Mouse (Mus musculus) forebrain, embryonic 10.5 days (tissue): Measurements from ENCODE around the gene Traf7. TPM values are rescaled to one million over a fixed set of nuclear protein-coding genes. Genes with fewer than 3 reads are reported as not detected.

Source experiments
- DNase-seq: peaks from one replicate; pipeline ENCODE4 v3.0.0-alpha.2; 2017; ENCODE audit warnings: low spot score; ENCODE audit errors: extremely low spot score
- H3K27ac ChIP-seq: fragments of 300-500 bp; sonication (generic); 2 replicates; pipeline ENCODE4 v1.5.1; 2016; ENCODE audit warnings: mild to moderate bottlenecking
- H3K27me3 ChIP-seq: fragments of 300-500 bp; sonication (generic); 2 replicates; pipeline ENCODE4 v1.6.1; 2016; ENCODE audit warnings: mild to moderate bottlenecking; ENCODE audit not compliant: poor library complexity, severe bottlenecking
- H3K36me3 ChIP-seq: fragments of 300-500 bp; sonication (generic); replicated peaks from 2 replicates; pipeline ENCODE4 v1.6.1; 2016; ENCODE audit warnings: mild to moderate bottlenecking, moderate library complexity
- H3K4me1 ChIP-seq: fragments of 300-500 bp; sonication (generic); 2 replicates; pipeline ENCODE4 v1.6.1; 2016
- H3K4me3 ChIP-seq: fragments of 300-500 bp; sonication (generic); 2 replicates; pipeline ENCODE4 v1.5.1; 2016; ENCODE audit warnings: mild to moderate bottlenecking, moderate library complexity
- H3K9me3 ChIP-seq: fragments of 300-500 bp; sonication (generic); 2 replicates; pipeline ENCODE4 v1.6.1; 2016; ENCODE audit warnings: mild to moderate bottlenecking, moderate library complexity
- WGBS: fragments of 180-500 bp; shearing (Covaris S2); methylation state at CpG from one replicate; pipeline ENCODE4 v1.1.7; 2016; 5-methylcytosine and 5-hydroxymethylcytosine counted together
- polyA plus RNA-seq: library from polyadenylated mRNA; unstranded; fragments of >200 nt; fragmentation: Nextera tagmentation; extraction: Ambion mirVana; gene quantifications from 2 replicates; pipeline ENCODE4 v1.2.1, GENCODE M21; 2016

Traf7 gene
- 128 and 132 TPM in 2 replicates for polyA plus RNA-seq

- WGBS: under 1% methylated on average over 40 of the region's 40 CpGs
- Histone ChIP-seq H3K36me3 (peaks cover 52% of the 10 kb centered on the region), H3K4me1 (peaks cover 64% of the 10 kb centered on the region)
Measured at GRCm38 (mm10) chr17:24527723-24528559, at the start of gene Traf7. Gene Traf7 (minus strand): TSS chr17:24527938.

GRCm38 (mm10) chr17:24573811-24574210 is 46.1 kb upstream of the Traf7 start:
- no peak for DNase-seq
- no peak overlapping the region for H3K27ac ChIP-seq
- WGBS: 95% methylated on average over 9 of the region's 9 CpGs
- no peaks in the 10 kb centered on the region for H3K9me3 ChIP-seq
- H3K4me3 ChIP-seq: no peak overlapping the region
- no peaks in the 10 kb centered on the region for H3K4me1 ChIP-seq
- H3K27me3 ChIP-seq: no peaks in the 10 kb centered on the region
- peaks cover 97% of the 10 kb centered on the region for H3K36me3 ChIP-seq

More at GRCm38 (mm10) chr17:24527723-24528559, at the start of gene Traf7:
- H3K27ac ChIP-seq: peak within 1 kb of the TSS; percentile 92
- H3K9me3 ChIP-seq: no peaks in the 10 kb centered on the region
- peak within 1 kb of the TSS; percentile 83 for H3K4me3 ChIP-seq
- no peaks in the 10 kb centered on the region for H3K27me3 ChIP-seq
- peak; percentile 92 for DNase-seq

- Histone ChIP-seq H3K4me3 (no peak overlapping the region), H3K9me3 (no peaks in the 10 kb centered on the region), H3K4me1 (no peaks in the 10 kb centered on the region), H3K27ac (no peak overlapping the region), H3K27me3 (no peaks in the 10 kb centered on the region), H3K36me3 (peaks cover 95% of the 10 kb centered on the region)
- DNase-seq: no peak
- 93% methylated on average over 12 of the region's 12 CpGs for WGBS
Measured at GRCm38 (mm10) chr17:24572651-24573245, 45.0 kb upstream of the Traf7 start.

- Histone ChIP-seq H3K9me3 (no peaks in the 10 kb centered on the region), H3K27me3 (no peaks in the 10 kb centered on the region), H3K4me1 (no peaks in the 10 kb centered on the region), H3K27ac (no peak overlapping the region), H3K36me3 (peaks cover 94% of the 10 kb centered on the region), H3K4me3 (no peak overlapping the region)
- no peak for DNase-seq
- 95% methylated on average over 4 of the region's 4 CpGs for WGBS
Measured at GRCm38 (mm10) chr17:24569837-24570236, 42.1 kb upstream of the Traf7 start.

- Histone ChIP-seq H3K36me3 (peaks cover 74% of the 10 kb centered on the region), H3K27me3 (no peaks in the 10 kb centered on the region), H3K4me1 (0 out of 2 replicates have a peak, but pooled peaks cover 5% of the 10 kb centered on the region), H3K9me3 (no peaks in the 10 kb centered on the region), H3K4me3 (no peak overlapping the region), H3K27ac (no peak overlapping the region)
- 87% methylated on average over 8 of the region's 8 CpGs for WGBS
- DNase-seq: no peak
Measured at GRCm38 (mm10) chr17:24567034-24567779, 39.5 kb upstream of the Traf7 start.

- H3K27me3 ChIP-seq: no peaks in the 10 kb centered on the region
- no peak overlapping the region for H3K27ac ChIP-seq
- H3K4me3 ChIP-seq: no peak overlapping the region
- 0 out of 2 replicates have a peak, but pooled peaks cover 5% of the 10 kb centered on the region for H3K4me1 ChIP-seq
- DNase-seq: no peak
- 78% methylated on average over 3 of the region's 3 CpGs for WGBS
- H3K36me3 ChIP-seq: peaks cover 60% of the 10 kb centered on the region
- no peaks in the 10 kb centered on the region for H3K9me3 ChIP-seq
Measured at GRCm38 (mm10) chr17:24565792-24566191, 38.1 kb upstream of the Traf7 start.

GRCm38 (mm10) chr17:24565092-24565491 is 37.4 kb upstream of the Traf7 start:
- 88% methylated on average over 3 of the region's 3 CpGs for WGBS

GRCm38 (mm10) chr17:24564422-24564821 is 36.7 kb upstream of the Traf7 start:
- DNase-seq: no peak
- no peaks in the 10 kb centered on the region for H3K9me3 ChIP-seq
- no peak overlapping the region for H3K4me3 ChIP-seq
- H3K27ac ChIP-seq: no peak overlapping the region
- peaks cover 7% of the 10 kb centered on the region for H3K4me1 ChIP-seq
- peaks cover 54% of the 10 kb centered on the region for H3K36me3 ChIP-seq
- H3K27me3 ChIP-seq: no peaks in the 10 kb centered on the region
- 90% methylated on average over 4 of the region's 4 CpGs for WGBS

More at GRCm38 (mm10) chr17:24565092-24565491, 37.4 kb upstream of the Traf7 start:
- Histone ChIP-seq H3K4me1 (0 out of 2 replicates have a peak, but pooled peaks cover 5% of the 10 kb centered on the region), H3K27ac (no peak overlapping the region), H3K4me3 (no peak overlapping the region), H3K27me3 (no peaks in the 10 kb centered on the region), H3K36me3 (peaks cover 60% of the 10 kb centered on the region), H3K9me3 (no peaks in the 10 kb centered on the region)
- no peak for DNase-seq

GRCm38 (mm10) chr17:24563638-24564037 is 35.9 kb upstream of the Traf7 start:
- Histone ChIP-seq H3K27ac (no peak overlapping the region), H3K36me3 (peaks cover 46% of the 10 kb centered on the region), H3K9me3 (no peaks in the 10 kb centered on the region), H3K27me3 (no peaks in the 10 kb centered on the region), H3K4me1 (peaks cover 15% of the 10 kb centered on the region), H3K4me3 (no peak overlapping the region)
- no peak for DNase-seq
- WGBS: 90% methylated on average over 5 of the region's 5 CpGs

- DNase-seq: no peak
- no peak overlapping the region for H3K27ac ChIP-seq
- 96% methylated on average over 2 of the region's 2 CpGs for WGBS
- H3K9me3 ChIP-seq: no peaks in the 10 kb centered on the region
- peaks cover 34% of the 10 kb centered on the region for H3K36me3 ChIP-seq
- H3K4me1 ChIP-seq: peaks cover 34% of the 10 kb centered on the region
- H3K4me3 ChIP-seq: no peak overlapping the region
- no peaks in the 10 kb centered on the region for H3K27me3 ChIP-seq
Measured at GRCm38 (mm10) chr17:24561592-24561991, 33.9 kb upstream of the Traf7 start.

- no peak for DNase-seq
- 92% methylated on average over 5 of the region's 5 CpGs for whole genome bisulfite sequencing
- Histone ChIP-seq H3K4me1 (peaks cover 34% of the 10 kb centered on the region), H3K27me3 (no peaks in the 10 kb centered on the region), H3K36me3 (peaks cover 23% of the 10 kb centered on the region), H3K9me3 (no peaks in the 10 kb centered on the region), H3K27ac (no peak overlapping the region), H3K4me3 (no peak overlapping the region)
Measured at GRCm38 (mm10) chr17:24560301-24561028, 32.7 kb upstream of the Traf7 start.

- Histone ChIP-seq H3K36me3 (peaks cover 10% of the 10 kb centered on the region; the same call in 1 of the 2 replicates), H3K9me3 (no peaks in the 10 kb centered on the region), H3K4me1 (peaks cover 34% of the 10 kb centered on the region), H3K4me3 (peak overlapping the region; percentile 31), H3K27ac (peak overlapping the region; percentile 83), H3K27me3 (no peaks in the 10 kb centered on the region)
- DNase-seq: no peak
- WGBS: 51% methylated on average over 3 of the region's 3 CpGs
Measured at GRCm38 (mm10) chr17:24559146-24559545, 31.4 kb upstream of the Traf7 start.
